Mouse (Mus musculus) frontal cortex, postnatal 14 days (tissue): ENCODE results near the gene Tex13c1.

ENCODE experiments used
- DNase-seq, 2 experiments: peaks; one replicate each; pipeline ENCODE4 v3.0.0; 2022; ENCODE audit warnings: low spot score in 2 of 2

Gene Tex13c1

GRCm38 (mm10) chrX:43590860-43591259, at the start of gene Tex13c1:
Gene Tex13c1 (plus strand): TSS chrX:43591160.
- DNase-seq: no peak
